Mouse (Mus musculus): ENCODE measurements around the gene Efcc1. TPM values are rescaled to one million over a fixed set of nuclear protein-coding genes. Genes with fewer than 3 reads are reported as not detected.

Gene Efcc1
- polyA plus RNA-seq, 1 experiment from 2014 or later: 0.76 TPM

DNA sequence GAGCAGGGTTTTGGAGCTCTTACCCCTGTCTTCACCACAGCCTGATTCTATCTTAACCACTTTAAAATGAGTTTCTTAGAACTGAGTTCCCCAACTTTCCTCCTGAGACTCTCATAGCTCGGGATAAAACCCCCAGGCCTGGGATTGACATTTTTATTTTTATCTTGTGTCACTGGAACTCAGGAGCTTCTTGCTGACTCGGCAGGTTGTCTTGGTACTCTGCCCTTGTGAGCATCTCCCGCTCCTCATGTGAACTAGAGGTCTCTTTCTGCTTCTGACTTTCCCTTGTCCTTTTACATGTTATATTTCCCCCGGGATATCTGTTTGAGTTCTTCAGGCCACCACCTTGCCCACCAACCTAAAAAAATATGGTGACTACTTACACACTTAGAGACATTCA is 6.3 kb downstream of the Efcc1 start:
- H3K4me3 ChIP-seq (ENCODE audit: control insufficient read depth in 1 of 2, insufficient read depth in 1 of 2, low read depth in 1 of 2, low read length in 2 of 2): no peak overlapping the region
- H3K9ac ChIP-seq (ENCODE audit: low read length): no peak overlapping the region
- H3K27ac ChIP-seq (replicated peaks in 1 of 2; ENCODE audit: control insufficient read depth in 1 of 2, insufficient read depth in 1 of 2, low read depth in 2 of 2, low read length in 2 of 2): no peak overlapping the region
- WGBS: 76% methylated on average over 4 of the region's 4 CpGs
- no peak for ATAC-seq (ENCODE audit: insufficient number of reproducible peaks, insufficient read depth, low FRiP score, low read depth)
- peaks cover 16% of the 10 kb centered on the region for H3K27me3 ChIP-seq (ENCODE audit: control insufficient read depth, insufficient read depth, low read length)
- peaks cover 23 to 28% of the 10 kb centered on the region in 2 experiments for H3K4me1 ChIP-seq (ENCODE audit: control insufficient read depth in 2 of 2, insufficient read depth in 2 of 2, low read length in 2 of 2)
- no peak overlapping the region for H3K4me2 ChIP-seq (ENCODE audit: low read length)
- no peaks in the 10 kb centered on the region for H3K36me3 ChIP-seq (ENCODE audit: control insufficient read depth, insufficient read depth, low read length)
- no peaks in the 10 kb centered on the region for H3K9me3 ChIP-seq (ENCODE audit: control insufficient read depth, low read length)

DNA sequence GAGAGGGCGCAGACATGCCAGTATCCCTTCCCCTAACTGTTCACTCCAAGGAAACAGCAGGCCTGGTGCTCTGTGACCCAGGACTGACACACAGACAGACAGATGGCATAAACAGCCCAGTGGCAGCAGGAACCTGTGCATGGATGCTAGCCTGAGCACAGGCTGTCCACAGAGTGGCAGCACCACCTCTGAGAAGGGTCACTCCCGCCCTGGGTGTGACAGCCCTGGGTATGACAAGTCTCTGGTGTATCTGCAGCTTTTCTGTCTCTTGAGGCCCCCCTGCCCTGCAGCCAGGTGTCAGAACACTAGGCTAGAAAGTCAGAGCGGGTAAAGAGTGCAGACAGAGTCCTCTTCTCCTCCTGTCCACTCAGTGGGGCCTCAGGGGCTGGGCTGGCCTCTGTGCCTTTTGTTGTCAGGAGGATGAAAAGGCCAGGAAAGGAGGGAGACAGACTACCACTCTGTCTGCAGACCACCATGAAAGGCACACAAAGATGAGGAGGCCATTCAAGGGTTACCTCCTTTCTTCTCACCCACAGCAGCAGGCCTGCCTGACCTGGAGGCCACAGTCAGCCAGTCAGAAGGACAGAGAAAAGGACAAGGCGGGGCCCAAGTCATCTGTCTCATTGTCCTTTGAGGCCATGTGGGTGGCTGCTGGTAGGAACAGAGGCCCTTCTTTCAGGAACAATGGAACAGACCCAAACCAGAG is 7.4 kb downstream of the Efcc1 start:
- 67% methylated on average over 4 of the region's 4 CpGs for WGBS
- Histone ChIP-seq H3K4me3 (ENCODE audit: control insufficient read depth in 1 of 2, insufficient read depth in 1 of 2, low read depth in 1 of 2, low read length in 2 of 2) (no peak overlapping the region), H3K27me3 (ENCODE audit: control insufficient read depth, insufficient read depth, low read length) (peaks cover 5% of the 10 kb centered on the region), H3K9ac (ENCODE audit: low read length) (no peak overlapping the region), H3K4me1 (ENCODE audit: control insufficient read depth in 2 of 2, insufficient read depth in 2 of 2, low read length in 2 of 2) (peaks cover 15 to 19% of the 10 kb centered on the region in 2 experiments), H3K27ac (replicated peaks in 1 of 2; ENCODE audit: control insufficient read depth in 1 of 2, insufficient read depth in 1 of 2, low read depth in 2 of 2, low read length in 2 of 2) (no peak overlapping the region), H3K4me2 (ENCODE audit: low read length) (no peak overlapping the region), H3K36me3 (ENCODE audit: control insufficient read depth, insufficient read depth, low read length) (no peaks in the 10 kb centered on the region), H3K9me3 (ENCODE audit: control insufficient read depth, low read length) (no peaks in the 10 kb centered on the region)
- ATAC-seq (ENCODE audit: insufficient number of reproducible peaks, insufficient read depth, low FRiP score, low read depth): no peak

DNA sequence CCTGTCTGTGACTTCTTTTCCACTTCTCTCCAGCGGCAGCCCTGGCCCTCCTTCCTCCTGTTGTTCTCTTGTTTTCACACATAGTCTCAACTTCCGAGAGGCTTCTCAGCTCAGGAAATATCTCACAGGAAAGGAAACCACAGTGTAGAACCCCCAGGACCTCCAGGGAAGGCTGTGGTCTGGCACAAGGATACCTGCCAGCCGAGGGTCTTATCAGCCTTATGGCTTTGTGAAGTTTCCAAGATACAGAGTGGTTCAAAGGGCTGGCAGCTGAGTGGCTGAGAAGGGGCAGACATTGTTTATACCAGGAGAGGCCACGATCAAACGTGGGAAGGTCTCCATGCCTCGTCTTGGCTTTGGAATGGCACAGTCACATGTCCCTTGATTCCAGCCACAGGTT is 9.2 kb downstream of the Efcc1 start:
- Histone ChIP-seq H3K27ac (replicated peaks in 1 of 2; ENCODE audit: control insufficient read depth in 1 of 2, insufficient read depth in 1 of 2, low read depth in 2 of 2, low read length in 2 of 2) (peak overlapping the region; percentile 25 to 58; a peak in 2 of 4 replicates), H3K4me2 (ENCODE audit: low read length) (no peak overlapping the region), H3K4me1 (ENCODE audit: control insufficient read depth in 2 of 2, insufficient read depth in 2 of 2, low read length in 2 of 2) (peaks cover 6 to 9% of the 10 kb centered on the region in 2 experiments; a peak in 3 of 4 replicates), H3K27me3 (ENCODE audit: control insufficient read depth, insufficient read depth, low read length) (peaks cover 4% of the 10 kb centered on the region), H3K9ac (ENCODE audit: low read length) (no peak overlapping the region), H3K4me3 (ENCODE audit: control insufficient read depth in 1 of 2, insufficient read depth in 1 of 2, low read depth in 1 of 2, low read length in 2 of 2) (no peak overlapping the region), H3K36me3 (ENCODE audit: control insufficient read depth, insufficient read depth, low read length) (no peaks in the 10 kb centered on the region), H3K9me3 (ENCODE audit: control insufficient read depth, low read length) (no peaks in the 10 kb centered on the region)
- WGBS: 15% methylated on average over 6 of the region's 6 CpGs
- no peak for ATAC-seq (ENCODE audit: insufficient number of reproducible peaks, insufficient read depth, low FRiP score, low read depth)

DNA sequence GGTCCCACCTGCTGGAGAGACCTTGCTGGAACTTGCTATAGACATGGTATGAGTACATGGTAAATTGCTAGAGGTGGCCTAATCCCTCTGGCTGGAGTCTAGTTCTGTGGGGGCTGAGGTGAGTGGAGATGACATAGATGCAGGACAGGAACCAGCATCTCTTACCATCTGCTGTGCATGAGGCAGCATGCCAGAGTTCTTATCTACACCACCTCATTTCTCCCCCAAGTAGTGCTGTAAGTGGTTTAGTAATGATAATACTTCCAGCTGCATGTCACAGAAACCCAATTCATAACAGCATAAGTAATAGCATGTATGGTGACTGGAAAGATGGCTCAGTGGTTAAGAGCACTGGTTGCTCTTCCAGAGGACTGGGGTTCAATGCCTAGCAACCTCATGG is 9.8 kb downstream of the Efcc1 start:
- Histone ChIP-seq H3K27me3 (ENCODE audit: control insufficient read depth, insufficient read depth, low read length) (peaks cover 4% of the 10 kb centered on the region; the same call in 1 of the 2 replicates), H3K4me3 (ENCODE audit: control insufficient read depth in 1 of 2, insufficient read depth in 1 of 2, low read depth in 1 of 2, low read length in 2 of 2) (no peak overlapping the region), H3K27ac (replicated peaks in 1 of 2; ENCODE audit: control insufficient read depth in 1 of 2, insufficient read depth in 1 of 2, low read depth in 2 of 2, low read length in 2 of 2) (no peak overlapping the region), H3K9ac (ENCODE audit: low read length) (no peak overlapping the region), H3K36me3 (ENCODE audit: control insufficient read depth, insufficient read depth, low read length) (no peaks in the 10 kb centered on the region), H3K4me1 (ENCODE audit: control insufficient read depth in 2 of 2, insufficient read depth in 2 of 2, low read length in 2 of 2) (peaks cover 6 to 9% of the 10 kb centered on the region in 2 experiments; a peak in 3 of 4 replicates), H3K4me2 (ENCODE audit: low read length) (no peak overlapping the region), H3K9me3 (ENCODE audit: control insufficient read depth, low read length) (no peaks in the 10 kb centered on the region)
- ATAC-seq (ENCODE audit: insufficient number of reproducible peaks, insufficient read depth, low FRiP score, low read depth): no peak

DNA sequence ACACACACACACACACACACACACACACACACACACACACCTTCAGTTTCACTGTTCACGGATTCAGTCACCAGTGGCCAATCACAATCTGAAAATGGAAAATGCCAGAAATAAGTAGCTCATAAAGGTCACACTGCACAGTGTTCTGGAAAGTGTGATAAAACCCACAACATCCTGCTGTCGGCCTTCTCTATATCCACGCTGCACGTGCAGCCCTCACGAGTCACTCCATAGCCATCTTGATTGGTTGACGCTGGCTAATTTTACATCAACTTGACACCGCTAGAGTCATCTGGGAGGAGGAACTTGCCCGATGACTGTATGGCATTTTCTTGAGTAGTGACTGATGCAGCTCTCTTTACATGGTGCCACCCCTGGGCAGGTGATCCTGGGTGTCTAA is 11.3 kb downstream of the Efcc1 start:
- H3K4me1 ChIP-seq (ENCODE audit: control insufficient read depth in 2 of 2, insufficient read depth in 2 of 2, low read length in 2 of 2): peaks cover 6 to 9% of the 10 kb centered on the region in 2 experiments; a peak in 3 of 4 replicates
- WGBS: 68% methylated on average over 8 of the region's 8 CpGs
- H3K4me2 ChIP-seq (ENCODE audit: low read length): no peak overlapping the region
- H3K9ac ChIP-seq (ENCODE audit: low read length): no peak overlapping the region
- H3K27me3 ChIP-seq (ENCODE audit: control insufficient read depth, insufficient read depth, low read length): no peaks in the 10 kb centered on the region
- H3K36me3 ChIP-seq (ENCODE audit: control insufficient read depth, insufficient read depth, low read length): no peaks in the 10 kb centered on the region
- H3K9me3 ChIP-seq (ENCODE audit: control insufficient read depth, low read length): no peaks in the 10 kb centered on the region
- ATAC-seq (ENCODE audit: insufficient number of reproducible peaks, insufficient read depth, low FRiP score, low read depth): no peak
- no peak overlapping the region for H3K27ac ChIP-seq (replicated peaks in 1 of 2; ENCODE audit: control insufficient read depth in 1 of 2, insufficient read depth in 1 of 2, low read depth in 2 of 2, low read length in 2 of 2)
- H3K4me3 ChIP-seq (ENCODE audit: control insufficient read depth in 1 of 2, insufficient read depth in 1 of 2, low read depth in 1 of 2, low read length in 2 of 2): no peak overlapping the region

DNA sequence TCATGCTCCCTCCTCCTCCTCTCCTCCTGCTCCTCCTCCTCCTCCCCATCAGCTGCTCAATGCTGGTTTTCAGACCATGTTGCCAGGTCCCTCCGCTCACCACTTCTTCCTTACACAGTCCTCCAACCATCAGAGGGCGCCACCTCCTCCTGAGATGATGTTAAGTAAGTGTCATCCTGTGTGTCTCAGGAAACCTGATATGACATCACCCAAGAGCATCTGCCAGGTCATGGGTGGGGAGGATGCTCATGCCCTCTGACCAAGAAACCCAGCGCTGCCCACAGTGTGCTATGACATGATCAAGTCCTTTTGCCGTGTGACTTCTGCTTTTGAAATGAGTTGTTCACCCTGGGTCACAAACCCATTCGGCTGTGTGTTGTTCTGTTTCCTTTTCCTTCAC is 12.1 kb downstream of the Efcc1 start:
- H3K9ac ChIP-seq (ENCODE audit: low read length): no peak overlapping the region
- ATAC-seq (ENCODE audit: insufficient number of reproducible peaks, insufficient read depth, low FRiP score, low read depth): no peak
- H3K4me1 ChIP-seq (ENCODE audit: control insufficient read depth in 2 of 2, insufficient read depth in 2 of 2, low read length in 2 of 2): peaks cover 6 to 9% of the 10 kb centered on the region in 2 experiments; a peak in 3 of 4 replicates
- no peak overlapping the region for H3K27ac ChIP-seq (replicated peaks in 1 of 2; ENCODE audit: control insufficient read depth in 1 of 2, insufficient read depth in 1 of 2, low read depth in 2 of 2, low read length in 2 of 2)
- no peaks in the 10 kb centered on the region for H3K9me3 ChIP-seq (ENCODE audit: control insufficient read depth, low read length)
- no peaks in the 10 kb centered on the region for H3K27me3 ChIP-seq (ENCODE audit: control insufficient read depth, insufficient read depth, low read length)
- no peaks in the 10 kb centered on the region for H3K36me3 ChIP-seq (ENCODE audit: control insufficient read depth, insufficient read depth, low read length)
- no peak overlapping the region for H3K4me3 ChIP-seq (ENCODE audit: control insufficient read depth in 1 of 2, insufficient read depth in 1 of 2, low read depth in 1 of 2, low read length in 2 of 2)
- 87% methylated on average over 5 of the region's 5 CpGs for WGBS
- H3K4me2 ChIP-seq (ENCODE audit: low read length): no peak overlapping the region

DNA sequence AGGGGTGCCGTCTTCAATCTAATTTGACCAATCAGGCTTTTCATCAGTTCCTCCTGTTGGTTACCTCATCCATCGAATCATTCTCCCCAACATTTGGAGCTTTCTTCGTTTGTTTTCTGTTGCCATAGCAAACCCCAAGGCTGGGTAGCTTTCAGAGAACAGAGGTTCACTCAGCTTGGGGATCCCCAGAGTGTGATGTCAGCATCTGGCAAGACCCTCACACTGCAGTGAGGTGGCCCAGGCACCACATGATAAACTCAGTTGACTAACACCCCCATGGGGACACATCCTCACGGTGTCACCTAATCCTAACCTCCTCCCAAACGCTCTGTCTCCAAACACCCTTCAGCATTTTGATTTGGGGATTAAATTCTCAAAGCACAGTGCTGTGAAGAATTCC is 12.6 kb downstream of the Efcc1 start:
- no peaks in the 10 kb centered on the region for H3K9me3 ChIP-seq (ENCODE audit: control insufficient read depth, low read length)
- no peak for ATAC-seq (ENCODE audit: insufficient number of reproducible peaks, insufficient read depth, low FRiP score, low read depth)
- no peak overlapping the region for H3K4me3 ChIP-seq (ENCODE audit: control insufficient read depth in 1 of 2, insufficient read depth in 1 of 2, low read depth in 1 of 2, low read length in 2 of 2)
- H3K36me3 ChIP-seq (ENCODE audit: control insufficient read depth, insufficient read depth, low read length): no peaks in the 10 kb centered on the region
- no peak overlapping the region for H3K27ac ChIP-seq (replicated peaks in 1 of 2; ENCODE audit: control insufficient read depth in 1 of 2, insufficient read depth in 1 of 2, low read depth in 2 of 2, low read length in 2 of 2)
- no peaks in the 10 kb centered on the region for H3K27me3 ChIP-seq (ENCODE audit: control insufficient read depth, insufficient read depth, low read length)
- WGBS: 70% methylated on average over 5 of the region's 5 CpGs
- H3K4me1 ChIP-seq (ENCODE audit: control insufficient read depth in 2 of 2, insufficient read depth in 2 of 2, low read length in 2 of 2): peaks cover 6 to 9% of the 10 kb centered on the region in 2 experiments; a peak in 3 of 4 replicates
- no peak overlapping the region for H3K4me2 ChIP-seq (ENCODE audit: low read length)
- H3K9ac ChIP-seq (ENCODE audit: low read length): no peak overlapping the region

DNA sequence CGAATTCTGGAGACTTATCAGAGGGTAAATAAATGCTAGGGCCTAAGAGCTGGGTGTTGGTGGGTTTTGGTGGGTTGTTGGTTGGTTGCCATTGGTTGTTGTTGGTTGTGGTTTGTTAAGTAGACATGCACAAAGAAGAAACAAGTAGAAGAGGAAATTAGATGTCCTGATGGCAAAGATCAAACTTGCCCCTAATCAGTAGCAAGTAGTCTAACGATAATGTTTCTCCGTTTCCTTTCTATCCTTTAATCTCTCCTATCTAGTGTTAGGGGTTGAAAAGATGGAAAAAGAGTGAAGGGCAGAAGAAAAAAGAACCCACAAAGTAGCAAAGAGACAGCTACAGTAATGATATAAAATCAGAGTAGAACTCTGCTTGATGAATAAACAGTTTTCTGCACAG is 14.0 kb downstream of the Efcc1 start:
- H3K27me3 ChIP-seq (ENCODE audit: control insufficient read depth, insufficient read depth, low read length): no peaks in the 10 kb centered on the region
- H3K9me3 ChIP-seq (ENCODE audit: control insufficient read depth, low read length): no peaks in the 10 kb centered on the region
- H3K9ac ChIP-seq (ENCODE audit: low read length): no peak overlapping the region
- WGBS: 64% methylated on average over 3 of the region's 3 CpGs
- H3K36me3 ChIP-seq (ENCODE audit: control insufficient read depth, insufficient read depth, low read length): no peaks in the 10 kb centered on the region
- peaks cover 9 to 11% of the 10 kb centered on the region in 2 experiments; a peak in 3 of 4 replicates for H3K4me1 ChIP-seq (ENCODE audit: control insufficient read depth in 2 of 2, insufficient read depth in 2 of 2, low read length in 2 of 2)
- no peak for ATAC-seq (ENCODE audit: insufficient number of reproducible peaks, insufficient read depth, low FRiP score, low read depth)
- no peak overlapping the region for H3K4me3 ChIP-seq (ENCODE audit: control insufficient read depth in 1 of 2, insufficient read depth in 1 of 2, low read depth in 1 of 2, low read length in 2 of 2)
- no peak overlapping the region for H3K4me2 ChIP-seq (ENCODE audit: low read length)
- H3K27ac ChIP-seq (replicated peaks in 1 of 2; ENCODE audit: control insufficient read depth in 1 of 2, insufficient read depth in 1 of 2, low read depth in 2 of 2, low read length in 2 of 2): no peak overlapping the region
